Mouse (Mus musculus) gastrocnemius, adult 18-20 months (tissue): Measurements from ENCODE around the gene Cspg5. TPM values are rescaled to one million over a fixed set of nuclear protein-coding genes. Genes with fewer than 3 reads are reported as not detected.
A peak's percentile ranks its signal among the peaks of the same experiment; 100 is the strongest.

ENCODE experiments used
- DNase-seq: peaks from one replicate; pipeline ENCODE4 v3.0.0; 2021; ENCODE audit warnings: low spot score
- total RNA-seq, 2 experiments: library from RNA; stranded (reverse); gene quantifications; 2 replicates each; pipeline ENCODE4 v1.2.3; 2021

Cspg5 gene
- total RNA-seq, 2 experiments from 2014 or later, result 0.23 to 0.24 TPM

- no peak for DNase-seq
Measured at GRCm38 (mm10) chr9:110250776-110251175, 7.2 kb downstream of the Cspg5 start.

DNA sequence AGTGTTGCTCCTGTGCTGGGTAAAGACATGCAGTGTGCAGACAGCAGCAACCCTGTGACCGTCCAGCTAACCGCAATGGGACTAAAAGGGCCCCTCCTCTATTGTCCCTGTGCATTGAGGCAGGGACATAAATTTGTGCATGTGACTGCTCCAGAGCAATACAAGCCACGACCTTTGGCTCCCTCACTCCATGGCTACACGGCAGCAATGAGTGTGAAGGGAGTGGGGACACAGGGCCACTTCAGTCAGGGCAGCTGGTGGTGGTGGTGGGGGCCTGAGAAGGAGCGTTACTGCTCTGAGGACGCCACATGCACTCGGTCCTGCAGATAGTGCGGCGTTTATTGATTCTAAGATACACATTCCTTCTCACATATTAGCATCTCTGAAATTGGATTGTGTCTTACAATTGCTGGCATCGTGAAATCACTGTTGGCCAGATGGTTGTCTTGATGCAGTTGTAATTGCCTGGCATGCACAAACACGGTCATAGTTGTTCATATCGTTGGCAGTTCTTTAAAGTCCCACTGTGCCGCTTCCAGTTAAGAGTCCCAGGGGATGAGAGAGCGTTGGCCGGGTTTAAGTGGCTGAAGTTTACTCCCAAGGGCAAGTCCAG lies 11.9 kb downstream of the Cspg5 start:
- no peak for DNase-seq

GRCm38 (mm10) chr9:110258646-110259045 lies 15.1 kb downstream of the Cspg5 start:
- DNase-seq, result no peak

DNA sequence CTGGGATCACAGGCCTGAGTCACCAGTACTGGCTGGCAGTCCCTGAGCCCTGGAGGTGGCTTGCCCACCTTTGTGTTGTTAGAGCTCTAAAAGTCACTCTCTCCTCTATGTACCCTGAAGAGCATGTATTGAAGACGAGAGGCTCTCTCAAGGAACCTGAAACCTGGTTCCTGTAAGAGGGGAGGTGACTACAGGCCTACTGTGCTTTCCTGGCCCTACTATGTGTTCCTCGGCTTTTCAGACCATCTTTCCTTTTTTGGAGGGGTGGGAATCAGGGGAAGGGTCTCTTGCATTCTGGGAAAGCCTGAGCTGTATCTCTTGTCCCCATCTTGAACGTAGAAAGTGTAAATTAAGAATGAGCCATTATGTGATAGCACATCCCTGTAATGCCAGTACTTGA lies 15.5 kb downstream of the Cspg5 start:
- DNase-seq, result no peak

DNA sequence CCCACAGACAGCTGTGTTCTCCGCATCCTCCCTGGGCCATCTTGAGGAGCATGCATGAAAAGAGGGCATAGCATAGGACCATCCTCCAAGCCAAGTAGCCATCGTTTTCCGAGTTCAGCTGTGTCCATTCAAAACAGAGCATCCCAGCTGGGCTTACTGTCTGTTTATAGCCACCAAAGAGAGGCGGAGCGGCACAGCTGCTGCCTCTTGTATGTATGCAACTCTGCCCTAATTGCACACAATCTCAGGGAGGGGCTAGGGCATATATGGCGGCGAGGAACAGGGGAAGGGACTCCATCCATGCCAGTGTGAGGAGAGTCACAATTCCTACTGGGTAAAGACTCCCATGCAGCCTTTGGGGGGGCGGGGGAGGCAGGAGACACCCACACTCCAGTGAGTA lies 19.6 kb downstream of the Cspg5 start:
- no peak for DNase-seq

DNA sequence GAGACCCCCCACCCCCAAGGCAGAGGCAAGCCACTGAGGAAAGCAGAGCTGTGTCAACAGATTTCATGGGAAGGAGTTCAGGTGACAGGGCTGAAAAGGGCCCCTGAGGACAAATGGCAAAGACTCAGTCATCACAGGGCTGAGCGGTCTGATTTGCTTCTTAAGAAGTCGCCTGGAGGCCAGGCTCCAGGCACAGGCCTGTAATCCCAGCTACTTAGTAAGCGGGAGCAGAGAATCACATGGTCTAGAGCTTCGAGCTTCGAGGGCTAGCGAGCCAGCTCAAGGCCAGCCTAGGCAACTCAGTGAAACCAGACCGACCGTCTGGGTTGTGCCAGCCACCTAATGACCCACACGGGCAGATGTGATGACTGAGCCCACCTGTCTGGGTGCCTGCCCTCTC lies 21.4 kb downstream of the Cspg5 start:
- DNase-seq, result no peak

DNA sequence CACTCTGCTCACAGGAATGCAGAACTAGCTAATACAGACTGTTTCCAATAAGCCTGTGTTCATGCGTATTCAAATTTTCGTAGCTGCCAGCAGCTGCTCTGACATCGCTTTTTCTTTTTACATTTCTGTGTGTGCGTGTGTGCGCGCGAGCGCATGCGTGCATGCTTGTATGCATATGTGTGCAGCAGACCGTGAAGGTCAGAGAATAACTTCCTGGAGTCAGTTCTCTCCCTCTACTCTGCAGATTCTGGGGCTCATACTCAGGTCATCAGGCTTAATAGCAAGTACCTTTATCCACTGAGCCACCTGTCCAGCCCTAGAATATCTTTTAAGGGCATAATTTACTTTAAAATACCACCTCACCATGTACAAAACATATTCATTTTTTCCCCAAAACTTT lies 24.8 kb downstream of the Cspg5 start:
- no peak for DNase-seq

GRCm38 (mm10) chr9:110272330-110272729 lies 28.7 kb downstream of the Cspg5 start:
- no peak for DNase-seq

DNA sequence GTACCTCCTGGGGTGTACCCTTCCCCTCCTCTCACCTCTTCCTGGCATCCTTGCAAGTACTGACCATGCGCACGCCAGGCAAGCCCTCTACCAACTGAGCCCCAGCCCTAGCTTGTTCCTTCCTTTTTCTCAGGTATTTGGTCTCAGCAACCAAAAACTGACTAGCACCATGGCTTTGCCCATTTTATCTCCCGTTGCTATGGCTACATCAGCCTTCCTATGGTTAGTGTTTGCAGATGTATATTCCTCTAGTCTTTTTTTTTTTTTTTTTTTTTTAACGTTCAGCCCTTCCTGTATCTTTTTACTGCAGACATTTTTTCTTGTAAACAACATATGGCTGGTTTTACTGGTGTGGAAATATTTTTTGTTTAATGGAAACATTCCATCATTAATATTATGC lies 29.9 kb downstream of the Cspg5 start:
- no peak for DNase-seq

DNA sequence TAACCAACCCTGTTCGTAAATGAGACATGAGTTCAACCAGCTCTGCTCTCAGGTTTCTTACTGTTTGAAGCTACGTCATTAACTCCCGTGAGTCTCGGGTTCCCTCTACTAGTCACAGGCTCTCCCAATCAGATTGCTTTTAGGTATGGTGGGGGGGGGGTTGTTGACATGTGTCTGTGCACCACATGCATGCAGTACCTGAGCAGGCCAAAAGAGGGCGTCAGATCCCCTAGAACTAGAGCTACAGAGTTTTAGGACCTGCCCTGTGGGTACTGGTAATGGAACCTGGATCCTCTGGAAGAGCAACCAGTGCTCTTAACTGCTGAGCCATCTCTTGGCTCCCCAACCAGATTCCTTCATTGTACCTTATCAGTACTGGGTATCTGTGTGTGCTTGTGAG lies 32.3 kb downstream of the Cspg5 start:
- no peak for DNase-seq

GRCm38 (mm10) chr9:110277431-110277881 lies 33.9 kb downstream of the Cspg5 start:
- no peak for DNase-seq

DNA sequence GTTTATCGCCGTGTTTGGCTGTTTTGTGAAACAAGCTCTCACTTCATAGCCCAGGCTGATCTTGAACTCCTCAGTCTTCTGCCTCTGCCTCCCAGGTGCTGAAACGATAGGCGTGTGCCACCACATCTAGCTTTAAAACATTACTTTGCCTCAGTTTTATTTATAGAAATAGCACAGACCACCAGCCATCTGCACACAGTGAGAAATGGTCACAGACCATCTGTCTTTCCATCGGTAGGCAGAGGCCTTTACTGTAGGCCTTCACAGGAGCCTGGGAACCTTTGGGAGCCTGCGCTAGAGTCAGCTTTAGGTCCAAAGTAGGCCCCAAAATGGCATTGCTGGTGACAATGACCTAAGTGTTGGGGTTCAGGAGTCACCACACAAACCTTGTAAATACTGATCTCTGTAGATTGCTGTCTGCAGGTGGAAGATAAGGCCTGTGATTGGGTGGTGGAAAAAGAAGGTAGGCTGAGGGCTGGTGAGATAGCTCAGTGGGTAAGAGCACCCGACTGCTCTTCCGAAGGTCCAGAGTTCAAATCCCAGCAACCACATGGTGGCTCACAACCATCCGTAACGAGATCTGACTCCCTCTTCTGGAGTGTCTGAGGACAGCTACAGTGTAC lies 40.6 kb downstream of the Cspg5 start:
- no peak for DNase-seq

DNA sequence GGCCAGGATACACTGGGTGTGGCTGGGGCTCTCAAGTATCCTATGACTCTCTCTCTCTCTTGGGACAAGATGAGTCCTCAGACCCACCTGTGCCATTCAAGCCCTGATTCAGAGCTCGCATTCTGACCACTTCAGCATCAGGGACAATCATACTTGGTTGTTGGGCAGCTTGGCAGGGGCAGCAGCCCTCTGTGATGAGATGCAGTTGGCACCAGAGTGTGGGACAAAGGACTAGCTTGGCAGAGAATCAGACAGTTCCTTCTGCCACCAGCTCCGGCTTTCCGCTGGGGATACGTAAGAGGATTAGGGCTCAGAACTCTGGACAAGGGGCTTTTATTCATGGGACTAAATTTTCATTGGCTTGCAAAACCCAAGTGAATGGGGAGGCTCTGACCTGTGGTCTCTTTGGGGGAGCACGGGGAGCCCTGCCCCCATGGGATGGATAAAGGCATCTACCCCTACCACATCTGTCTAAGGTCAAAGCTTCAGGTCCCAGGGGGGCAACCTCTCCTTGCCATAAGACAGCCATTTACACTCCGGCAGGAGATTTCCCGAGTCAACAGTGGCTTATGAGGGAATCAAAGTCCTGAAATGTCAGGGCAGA lies 43.8 kb downstream of the Cspg5 start:
- no peak for DNase-seq

DNA sequence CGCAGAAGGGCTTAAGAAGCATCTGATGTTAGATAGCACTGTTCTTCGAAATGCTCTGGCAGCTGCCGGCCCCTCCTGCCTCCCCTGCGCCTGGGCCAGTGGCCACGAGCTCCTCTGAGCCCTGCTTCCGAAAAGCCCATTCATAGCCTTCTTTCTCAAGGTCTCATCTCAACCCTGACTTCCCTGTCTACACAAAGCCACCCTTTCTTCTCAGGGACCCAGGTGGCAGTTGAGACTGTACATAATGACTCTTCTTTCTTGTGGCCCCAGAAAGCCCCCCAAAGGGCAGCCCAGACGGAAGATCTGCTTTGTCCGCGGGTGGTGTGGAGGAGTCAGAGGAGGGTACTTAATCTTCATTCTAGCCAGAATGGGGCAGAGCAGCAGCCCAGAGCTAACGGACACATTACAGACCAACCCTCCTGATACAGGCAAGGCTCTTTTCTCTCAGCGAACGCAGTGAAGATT lies 49.7 kb downstream of the Cspg5 start:
- DNase-seq, result no peak

DNA sequence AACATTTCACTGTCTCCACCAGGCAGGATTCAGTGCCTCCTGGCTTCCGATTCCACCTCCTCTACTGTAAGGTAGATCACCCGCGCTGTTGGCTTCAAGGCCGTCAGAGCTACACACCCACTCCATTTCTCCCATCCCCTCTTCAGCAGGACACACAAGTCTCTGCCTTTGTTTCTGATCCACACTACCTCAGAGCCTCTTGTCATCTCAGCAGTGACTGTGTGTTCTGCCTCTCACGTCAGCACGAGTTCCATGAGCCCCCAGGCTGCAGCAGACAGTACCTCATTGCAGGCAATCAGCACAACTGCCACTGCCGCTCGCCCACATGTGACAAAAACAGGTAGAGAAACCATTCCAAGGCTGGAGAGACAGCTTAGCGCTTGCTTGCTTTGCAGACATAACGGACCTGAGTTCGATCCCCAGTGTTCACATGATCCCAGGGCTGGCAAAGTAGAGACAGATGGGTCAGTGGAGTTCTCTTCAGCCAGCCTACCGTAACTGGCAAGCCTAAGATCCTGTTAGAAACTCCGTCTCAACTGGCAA lies 50.4 kb downstream of the Cspg5 start:
- DNase-seq, result no peak

GRCm38 (mm10) chr9:110294786-110295185 lies 51.2 kb downstream of the Cspg5 start:
- no peak for DNase-seq

DNA sequence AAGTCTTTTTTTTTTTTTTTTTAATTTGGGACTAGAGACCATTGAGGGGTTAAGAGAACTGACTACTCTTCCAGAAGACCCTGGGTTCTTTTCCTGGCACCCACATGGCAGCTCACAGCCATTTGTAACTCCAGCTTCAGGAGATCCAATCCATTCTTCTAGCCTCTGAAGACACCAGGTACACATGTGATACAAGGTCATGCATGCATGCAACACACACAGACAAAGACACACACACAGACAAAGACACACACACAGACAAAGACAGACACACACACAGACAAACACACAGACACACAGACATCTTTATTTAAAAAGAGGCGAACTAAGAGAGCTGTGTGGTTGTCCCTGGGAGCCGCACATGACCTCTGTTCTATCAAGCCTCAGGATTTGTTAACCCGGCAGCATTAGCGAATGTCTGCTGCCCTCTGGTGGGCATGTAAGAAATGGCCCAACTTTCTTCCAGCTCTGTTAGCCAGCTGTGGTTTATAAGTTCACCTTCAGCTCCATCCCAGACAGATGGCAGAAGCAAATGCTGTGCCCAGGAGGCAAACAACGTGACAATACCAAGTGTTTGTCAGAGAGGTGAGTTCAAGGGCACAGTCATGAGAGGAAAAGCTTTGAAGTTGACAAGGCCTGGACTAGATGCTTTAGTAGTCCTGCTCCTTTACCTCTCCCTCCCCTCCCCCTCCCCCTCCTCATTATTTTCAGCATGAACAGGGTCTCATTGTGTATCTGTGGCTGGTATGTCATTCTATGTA lies 53.5 kb downstream of the Cspg5 start:
- peak; percentile 76 for DNase-seq

DNA sequence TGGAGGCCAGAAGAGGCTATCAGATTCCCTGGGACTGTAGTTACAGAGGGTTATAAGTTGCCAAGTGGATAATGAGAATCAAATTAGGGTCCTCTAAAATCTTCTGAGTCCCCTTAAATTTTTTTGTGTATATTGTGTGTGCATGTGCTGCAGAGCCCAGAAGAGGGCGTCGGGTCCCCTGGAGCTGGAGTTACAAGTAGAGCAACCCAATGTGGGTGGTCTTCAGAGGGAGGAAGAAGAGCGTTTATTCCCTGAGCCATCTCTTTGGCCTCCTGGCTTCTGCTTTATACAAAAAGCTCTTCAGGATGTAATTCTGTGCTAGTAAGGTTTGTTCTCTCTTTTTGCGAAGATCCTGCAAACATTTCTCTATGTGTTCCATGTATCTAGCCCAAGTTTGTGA lies 60.9 kb downstream of the Cspg5 start:
- no peak for DNase-seq

DNA sequence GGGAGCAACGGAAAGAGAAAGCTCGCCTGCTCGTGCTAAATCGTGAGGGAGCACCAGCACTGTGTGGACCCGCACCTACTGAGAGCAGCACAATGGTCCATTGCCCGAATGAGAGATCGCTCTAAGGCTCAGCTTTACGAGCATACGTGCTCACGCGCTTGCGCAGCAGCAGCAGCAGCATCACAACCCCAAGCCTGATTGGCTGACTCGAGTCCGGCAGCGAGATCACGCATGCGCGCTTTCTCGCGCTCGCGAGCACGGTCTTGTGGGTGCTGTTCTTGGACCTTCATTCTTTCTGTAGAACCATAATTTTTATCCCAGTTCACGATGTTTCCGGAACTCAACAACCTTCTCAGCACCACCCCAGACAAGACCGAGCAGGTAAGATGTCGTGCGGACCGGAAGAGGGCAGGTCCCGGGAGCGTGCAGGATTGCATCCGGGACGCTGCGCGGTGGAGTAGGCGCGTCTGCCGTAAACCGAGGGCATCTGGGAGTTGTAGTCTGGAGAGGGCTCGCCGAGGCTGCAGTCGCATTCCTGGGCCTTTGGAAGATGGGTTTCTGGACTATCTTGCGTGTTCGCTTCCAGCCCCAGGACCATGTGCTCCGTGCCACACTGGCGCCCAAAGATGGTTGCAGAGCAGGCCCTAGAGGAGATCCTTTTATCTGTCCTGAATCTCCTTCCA lies 61.5 kb downstream of the Cspg5 start, which contains the start of gene Elp6:
Elp6 (plus strand) TSS at position 205 of the 683 bp plus-strand sequence.
- DNase-seq, result peak; percentile 89

GRCm38 (mm10) chr9:110306371-110306770 lies 62.8 kb downstream of the Cspg5 start:
- DNase-seq, result no peak
